Mouse (Mus musculus): ENCODE results near the gene Rhobtb3. TPM values are rescaled to one million over a fixed set of nuclear protein-coding genes. Genes with fewer than 3 reads are reported as not detected.

Rhobtb3 gene
- polyA plus RNA-seq, 1 experiment, result 0.03 TPM

DNA sequence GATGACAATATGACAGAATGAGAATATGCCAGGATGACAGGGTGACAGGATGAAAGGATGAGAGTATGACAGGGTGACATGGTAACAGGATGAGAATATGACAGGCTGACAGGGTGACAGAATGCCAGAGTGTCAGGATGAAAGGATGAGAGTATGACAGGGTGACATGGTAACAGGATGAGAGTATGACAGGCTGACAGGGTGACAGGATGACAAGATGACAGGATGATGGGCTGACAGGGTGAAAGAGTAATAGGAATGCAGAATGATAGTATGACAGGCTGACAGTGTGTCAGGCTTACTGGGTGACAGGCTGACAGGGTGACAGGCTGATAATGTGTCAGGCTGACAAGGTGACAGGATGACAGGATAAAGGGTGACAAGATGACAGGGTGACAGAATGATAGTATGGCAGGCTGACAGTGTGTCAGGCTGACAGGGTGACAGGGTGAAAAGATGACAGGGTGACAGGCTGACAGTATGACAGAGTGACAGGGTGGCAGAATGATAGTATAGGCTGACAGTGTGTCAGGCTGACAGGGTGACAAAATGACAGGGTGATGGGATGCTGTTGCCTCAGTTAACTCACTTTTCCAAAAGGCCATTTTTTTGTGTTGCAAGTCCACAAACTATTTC lies 11.8 kb upstream of the Rhobtb3 start:
- TF ChIP-seq GATA1 (IDR thresholded peaks at IDR 0.05; ENCODE audit: low read length), result no peak
- no peak for TF ChIP-seq TAL1 (IDR thresholded peaks at IDR 0.05; ENCODE audit: low read length)
- no peaks in the 10 kb centered on the region for H3K36me3 ChIP-seq (ENCODE audit: control insufficient read depth)
- H3K4me3 ChIP-seq (replicated peaks), result no peak overlapping the region
- 0 out of 2 replicates have a peak, but pooled peaks cover 2% of the 10 kb centered on the region for H3K9me3 ChIP-seq (ENCODE audit: control insufficient read depth, low read length)
- no peaks in the 10 kb centered on the region; the same call in 1 of the 2 replicates for H3K4me1 ChIP-seq (ENCODE audit: control insufficient read depth)
- no peaks in the 10 kb centered on the region; the same call in 1 of the 2 replicates for H3K27me3 ChIP-seq (ENCODE audit: control insufficient read depth)

DNA sequence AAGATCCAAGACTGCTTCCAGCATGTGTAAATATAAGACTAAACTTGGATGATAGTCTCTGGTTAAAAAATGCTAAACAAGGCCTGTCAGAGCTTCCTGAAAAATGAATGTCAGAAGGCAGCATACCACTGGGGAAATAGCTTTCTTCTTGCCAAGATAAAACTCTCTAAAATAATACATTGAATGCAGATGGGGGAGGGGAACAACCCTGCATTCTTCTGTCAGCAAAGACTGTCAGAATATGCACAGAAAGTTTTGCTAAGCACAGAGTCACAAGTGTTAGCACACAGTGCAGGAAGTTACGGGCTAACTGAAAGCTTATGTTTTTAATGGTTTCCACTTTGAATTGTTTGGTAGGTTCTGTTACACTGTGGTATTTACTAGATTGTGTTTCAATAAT lies 6.6 kb upstream of the Rhobtb3 start:
- Histone ChIP-seq H3K27me3 (ENCODE audit: control insufficient read depth) (no peaks in the 10 kb centered on the region; the same call in 1 of the 2 replicates), H3K9me3 (ENCODE audit: control insufficient read depth, low read length) (no peaks in the 10 kb centered on the region), H3K36me3 (ENCODE audit: control insufficient read depth) (no peaks in the 10 kb centered on the region), H3K4me1 (ENCODE audit: control insufficient read depth) (no peaks in the 10 kb centered on the region; the same call in 1 of the 2 replicates), H3K4me3 (replicated peaks) (no peak overlapping the region)
- TF ChIP-seq GATA1 (IDR thresholded peaks at IDR 0.05; ENCODE audit: low read length), result no peak

DNA sequence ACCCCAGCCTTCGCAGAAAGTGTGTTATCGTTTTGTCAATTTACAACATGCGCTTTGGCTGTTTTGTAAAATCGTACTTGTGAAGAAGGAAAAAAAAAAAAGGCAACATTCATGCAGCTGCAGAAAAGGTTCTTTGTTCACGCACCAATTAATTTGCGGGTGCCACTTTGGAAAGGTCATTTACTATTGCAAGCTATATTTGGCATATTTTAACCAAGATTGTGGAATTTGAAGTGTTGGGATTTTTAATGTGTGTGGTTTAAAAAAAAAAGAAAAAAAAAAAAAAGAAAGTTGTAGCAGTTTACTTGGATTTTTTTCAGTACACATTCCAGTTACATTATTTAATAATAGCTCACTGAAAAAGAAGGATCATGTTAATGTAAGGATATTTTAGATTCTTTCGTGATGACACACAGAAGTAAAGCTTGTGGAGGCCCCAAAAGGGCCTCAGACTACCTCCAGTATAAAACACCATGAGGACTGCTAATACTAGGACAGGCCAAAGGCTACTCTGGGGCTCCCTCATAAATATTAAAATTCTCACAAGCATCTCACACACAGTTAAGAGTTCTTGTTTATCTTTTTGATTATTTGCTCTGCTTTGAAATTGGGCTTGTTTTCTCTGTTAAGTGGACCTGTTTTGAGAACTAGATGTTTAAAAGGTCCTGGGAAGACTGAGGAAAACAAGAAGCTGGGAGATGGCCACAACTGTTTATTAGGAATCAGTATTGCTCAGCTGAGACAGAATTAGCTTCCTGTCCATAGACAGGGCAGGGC lies 507 bp upstream of the Rhobtb3 start:
- TF ChIP-seq GATA1 (IDR thresholded peaks at IDR 0.05; ENCODE audit: low read length), result no peak
- no peak for TF ChIP-seq TAL1 (IDR thresholded peaks at IDR 0.05; ENCODE audit: low read length)
- Histone ChIP-seq H3K27me3 (ENCODE audit: control insufficient read depth) (peaks cover 12% of the 10 kb centered on the region), H3K4me3 (replicated peaks) (peak overlapping the region; percentile 93), H3K36me3 (ENCODE audit: control insufficient read depth) (no peaks in the 10 kb centered on the region), H3K9me3 (ENCODE audit: control insufficient read depth, low read length) (no peaks in the 10 kb centered on the region), H3K4me1 (ENCODE audit: control insufficient read depth) (peaks cover 32% of the 10 kb centered on the region)

DNA sequence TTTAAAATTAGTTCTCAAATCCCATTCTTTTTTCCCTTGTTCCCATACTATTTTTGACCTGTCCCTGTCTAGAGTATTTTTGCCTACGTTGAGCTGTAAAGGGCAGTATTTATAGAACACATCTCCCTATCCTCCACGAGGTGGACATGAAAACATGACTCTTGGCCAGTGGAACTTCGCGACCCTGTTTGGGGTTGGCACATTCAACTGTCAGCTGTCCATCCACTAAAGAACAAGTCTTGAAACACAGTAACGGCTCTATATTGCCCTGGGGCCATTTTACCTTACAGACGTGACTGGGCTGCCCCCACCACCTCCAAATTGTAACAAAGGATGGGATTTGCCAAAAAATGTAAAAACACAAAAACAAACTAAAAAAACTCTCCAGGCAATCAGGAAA lies 994 bp downstream of the Rhobtb3 start:
- peaks cover 12% of the 10 kb centered on the region for H3K27me3 ChIP-seq (ENCODE audit: control insufficient read depth)
- peaks cover 8% of the 10 kb centered on the region for H3K36me3 ChIP-seq (ENCODE audit: control insufficient read depth)
- no peaks in the 10 kb centered on the region for H3K9me3 ChIP-seq (ENCODE audit: control insufficient read depth, low read length)
- TF ChIP-seq TAL1 (IDR thresholded peaks at IDR 0.05; ENCODE audit: low read length), result no peak
- no peak for TF ChIP-seq GATA1 (IDR thresholded peaks at IDR 0.05; ENCODE audit: low read length)
- peaks cover 45% of the 10 kb centered on the region for H3K4me1 ChIP-seq (ENCODE audit: control insufficient read depth)
- H3K4me3 ChIP-seq (replicated peaks), result peak overlapping the region; percentile 93

DNA sequence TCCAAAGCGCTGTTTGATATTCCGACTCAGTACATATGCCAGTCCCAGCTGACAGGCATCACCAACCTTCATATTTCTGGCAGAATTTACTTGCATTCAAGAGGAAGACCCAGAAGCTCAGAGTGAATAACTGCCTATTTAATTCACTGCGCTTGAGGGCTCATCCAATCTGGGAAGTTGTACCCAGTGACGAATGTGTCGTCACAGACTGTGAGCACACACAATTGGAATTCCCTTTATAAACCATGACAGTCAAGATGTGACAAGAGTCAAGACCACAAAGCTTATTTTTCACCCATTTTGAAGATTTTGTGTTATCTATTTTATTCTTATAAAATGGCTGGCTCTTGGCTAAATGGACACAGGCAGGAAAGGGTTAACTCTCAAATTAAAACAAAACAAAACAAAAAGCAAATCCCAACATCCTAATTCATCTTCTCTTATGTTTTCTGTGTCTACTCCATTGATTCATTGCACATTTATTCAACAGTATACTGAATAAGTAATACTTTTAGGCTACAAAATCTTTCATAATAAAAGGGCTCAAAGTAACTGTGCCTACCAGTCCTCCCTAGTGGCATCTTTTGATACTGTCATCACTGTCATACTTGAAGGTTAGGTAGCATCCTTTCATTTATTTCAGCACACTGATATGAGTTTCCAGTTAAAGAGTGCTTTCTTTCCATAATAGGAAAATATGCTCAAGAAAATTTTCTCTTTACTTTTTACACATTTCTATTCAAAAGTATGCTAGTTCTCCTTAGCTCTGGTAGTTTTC lies 2.0 kb downstream of the Rhobtb3 start:
- peaks cover 45% of the 10 kb centered on the region for H3K4me1 ChIP-seq (ENCODE audit: control insufficient read depth)
- TF ChIP-seq GATA1 (IDR thresholded peaks at IDR 0.05; ENCODE audit: low read length), result no peak
- TF ChIP-seq TAL1 (IDR thresholded peaks at IDR 0.05; ENCODE audit: low read length), result no peak

DNA sequence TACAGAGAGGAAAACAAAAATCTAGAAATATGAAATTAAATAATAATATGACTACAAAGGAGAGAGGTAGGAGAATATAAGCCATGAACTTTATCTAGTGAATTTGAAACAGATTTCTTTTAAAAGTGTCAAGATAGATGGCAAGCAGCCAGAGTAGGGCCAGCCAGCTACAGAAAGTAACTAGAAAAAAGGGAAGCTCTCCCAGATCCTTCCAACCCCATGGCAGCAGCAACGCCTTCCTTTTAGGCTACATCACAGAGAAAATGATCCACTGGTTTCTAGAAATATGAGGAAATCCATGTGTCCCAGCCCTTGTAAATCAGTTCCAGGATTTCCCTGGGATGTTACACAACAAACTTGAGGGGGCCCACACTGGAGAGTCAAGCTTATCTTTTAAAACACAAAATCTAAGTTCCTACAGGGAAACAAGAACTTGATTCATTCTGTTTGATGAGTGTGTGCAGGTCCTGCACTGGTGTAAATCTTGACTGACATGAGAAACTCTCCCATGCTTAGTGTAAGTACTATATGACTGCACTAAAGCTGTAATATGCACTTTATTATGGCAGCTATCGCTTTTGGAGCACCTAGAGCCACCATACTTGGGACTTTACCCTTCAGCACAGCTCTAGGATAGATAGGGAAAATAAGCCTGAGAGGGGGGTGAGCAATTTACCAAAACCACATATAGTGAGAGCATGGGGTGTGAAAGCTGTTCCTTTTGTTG lies 2.8 kb downstream of the Rhobtb3 start:
- no peak for TF ChIP-seq GATA1 (IDR thresholded peaks at IDR 0.05; ENCODE audit: low read length)
- TF ChIP-seq TAL1 (IDR thresholded peaks at IDR 0.05; ENCODE audit: low read length), result no peak

More for the DNA sequence above, 2.0 kb downstream of the Rhobtb3 start:
- Histone ChIP-seq H3K27me3 (ENCODE audit: control insufficient read depth) (peaks cover 12% of the 10 kb centered on the region), H3K4me3 (replicated peaks) (no peak overlapping the region), H3K36me3 (ENCODE audit: control insufficient read depth) (peaks cover 11% of the 10 kb centered on the region), H3K9me3 (ENCODE audit: control insufficient read depth, low read length) (no peaks in the 10 kb centered on the region)

DNA sequence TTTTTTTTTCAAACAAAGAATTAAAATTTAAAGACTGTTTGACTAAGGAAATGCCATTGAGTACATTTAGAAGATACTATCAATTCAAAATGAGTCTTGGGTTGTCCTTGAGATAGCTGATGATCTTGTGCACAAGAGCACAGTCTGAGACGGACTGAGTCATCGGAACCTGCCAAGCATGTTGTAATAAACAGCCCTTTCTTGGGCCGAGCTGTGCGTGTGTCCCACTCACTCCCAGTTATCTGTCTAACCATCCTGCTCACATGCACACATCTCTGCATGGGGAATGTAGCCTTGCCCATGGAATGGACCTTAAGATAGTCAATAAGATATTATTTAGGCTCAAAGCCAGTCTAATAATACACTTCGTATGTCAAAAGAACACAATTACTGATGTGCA lies 4.9 kb downstream of the Rhobtb3 start:
- peaks cover 38% of the 10 kb centered on the region for H3K4me1 ChIP-seq (ENCODE audit: control insufficient read depth)
- peaks cover 11% of the 10 kb centered on the region for H3K36me3 ChIP-seq (ENCODE audit: control insufficient read depth)
- H3K27me3 ChIP-seq (ENCODE audit: control insufficient read depth), result peaks cover 12% of the 10 kb centered on the region
- no peak overlapping the region for H3K4me3 ChIP-seq (replicated peaks)
- no peaks in the 10 kb centered on the region for H3K9me3 ChIP-seq (ENCODE audit: control insufficient read depth, low read length)
- TF ChIP-seq GATA1 (IDR thresholded peaks at IDR 0.05; ENCODE audit: low read length), result no peak
- TF ChIP-seq TAL1 (IDR thresholded peaks at IDR 0.05; ENCODE audit: low read length), result no peak

More for the DNA sequence above, 2.8 kb downstream of the Rhobtb3 start:
- no peak overlapping the region for H3K4me3 ChIP-seq (replicated peaks)
- H3K4me1 ChIP-seq (ENCODE audit: control insufficient read depth), result peaks cover 45% of the 10 kb centered on the region
- H3K9me3 ChIP-seq (ENCODE audit: control insufficient read depth, low read length), result no peaks in the 10 kb centered on the region
- H3K36me3 ChIP-seq (ENCODE audit: control insufficient read depth), result peaks cover 11% of the 10 kb centered on the region
- peaks cover 12% of the 10 kb centered on the region for H3K27me3 ChIP-seq (ENCODE audit: control insufficient read depth)

DNA sequence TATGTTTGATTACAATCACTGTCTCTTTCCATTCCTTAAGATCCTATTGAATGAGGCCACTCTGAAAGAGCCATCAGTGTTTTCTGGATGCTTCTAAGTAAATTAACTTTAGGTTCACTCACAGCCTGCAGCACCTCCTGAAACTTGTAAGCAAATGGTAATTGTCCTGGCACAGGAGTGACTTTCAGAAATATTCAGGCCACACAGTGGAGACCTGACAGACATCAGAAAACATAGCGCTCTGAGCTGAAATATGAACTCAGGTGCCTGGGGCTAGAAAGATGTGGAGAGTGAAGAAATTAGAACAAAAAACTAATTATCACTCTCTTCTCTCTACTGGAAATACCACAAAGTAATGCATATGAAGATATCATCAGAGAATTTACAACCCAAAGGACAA lies 10.4 kb downstream of the Rhobtb3 start:
- TF ChIP-seq GATA1 (IDR thresholded peaks at IDR 0.05; ENCODE audit: low read length) (no peak), TAL1 (IDR thresholded peaks at IDR 0.05; ENCODE audit: low read length) (no peak)
- no peaks in the 10 kb centered on the region for H3K27me3 ChIP-seq (ENCODE audit: control insufficient read depth)
- H3K9me3 ChIP-seq (ENCODE audit: control insufficient read depth, low read length), result no peaks in the 10 kb centered on the region

More for the DNA sequence above, 10.4 kb downstream of the Rhobtb3 start:
- Histone ChIP-seq H3K4me1 (ENCODE audit: control insufficient read depth) (peaks cover 3% of the 10 kb centered on the region), H3K4me3 (replicated peaks) (no peak overlapping the region), H3K36me3 (ENCODE audit: control insufficient read depth) (peaks cover 12% of the 10 kb centered on the region)

All from erythroblast, embryonic 14.5 days (primary cell).